Mouse (Mus musculus): ENCODE measurements at regions not wholly inside any gene's neighbourhood (a gene's known extent, or its start where the extent isn't known, plus 50 kb on each side); places are given as distances from the start of the nearest gene placed in this dataset.

DNA sequence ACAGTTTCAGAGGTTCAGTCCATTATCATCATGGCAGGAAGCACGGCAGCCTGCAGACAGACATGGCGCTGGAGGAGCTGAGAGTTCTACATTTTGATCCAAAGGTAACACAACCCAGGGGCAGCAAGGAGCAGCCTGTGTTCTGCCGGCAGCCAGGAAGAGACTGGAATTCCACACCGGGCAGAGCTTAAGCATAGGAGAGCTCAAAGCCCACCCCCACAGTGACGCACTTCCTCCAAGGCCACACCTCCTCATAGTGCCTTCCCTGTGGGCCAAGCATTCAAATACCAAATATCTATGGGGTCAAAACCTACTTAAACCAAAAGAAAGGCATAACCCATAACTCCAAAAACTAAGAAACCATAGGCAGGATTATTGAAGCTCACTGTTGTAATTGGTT lies 149.4 kb upstream of the Ajap1 start:
- no peak for TF ChIP-seq POLR2A (IDR thresholded peaks at IDR 0.05; ENCODE audit: low read depth, low read length)
- TF ChIP-seq CTCF (conservative IDR thresholded peaks at IDR 0.05; ENCODE audit: insufficient read depth, insufficient read length, low read depth, low read length) = no peak
